Mouse (Mus musculus) induced T-regulatory cell, adult 2 months (primary cell): ENCODE data around the gene Rcn3.
"Not testable (repeated sequence)": the region's sequence is repeated elsewhere in the genome, so short reads cannot be mapped to it uniquely, and the experiment has no call there.

Source experiments
- DNase-seq: peaks from one replicate; pipeline ENCODE4 v3.0.0-alpha.2; 2012; ENCODE audit warnings: low read depth

Gene Rcn3

DNA sequence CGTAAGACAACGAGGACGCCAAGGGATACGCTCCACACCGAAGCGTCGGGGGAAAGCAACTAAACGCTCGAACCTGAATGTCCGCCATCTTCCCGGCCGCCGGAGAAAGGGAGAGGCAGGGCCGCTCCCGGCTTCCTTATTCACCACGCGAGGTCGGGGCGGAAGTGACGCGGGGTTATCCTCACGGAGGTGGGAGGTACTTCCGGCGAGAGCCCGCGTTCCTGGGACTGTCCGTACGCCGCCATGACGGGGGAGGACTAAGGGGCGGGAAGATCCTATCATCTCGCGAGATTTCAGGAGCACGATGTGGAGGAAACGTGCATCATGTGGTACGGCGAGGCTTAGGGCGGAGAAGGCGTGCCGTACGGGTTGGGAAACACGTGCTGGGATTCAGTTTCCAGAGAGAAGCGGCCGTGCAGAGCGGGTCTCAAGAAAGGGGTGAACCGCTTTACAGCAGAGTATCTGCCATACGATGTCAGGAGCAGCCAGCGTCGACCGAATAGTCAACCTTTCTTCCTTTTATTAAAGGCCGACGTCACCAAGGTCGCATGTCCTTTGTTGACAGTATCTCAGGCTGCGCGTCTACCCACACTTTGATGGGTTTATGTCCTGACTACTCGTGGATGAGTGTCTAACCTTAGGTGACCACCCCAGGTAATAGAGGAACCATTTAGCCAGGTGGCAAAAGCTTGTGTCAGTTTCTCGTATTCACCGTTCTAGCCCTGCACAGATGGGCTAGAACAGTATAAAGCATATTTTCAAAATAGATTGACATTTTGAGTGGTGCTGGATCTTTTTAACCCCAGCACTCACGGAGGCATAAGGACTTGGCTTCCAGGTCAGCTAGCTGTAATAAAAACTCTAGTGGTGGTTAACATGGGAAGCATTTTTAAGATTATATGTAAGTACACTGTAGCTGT lies 32.5 kb upstream of the Rcn3 start, which contains the start of gene Rps11:
Gene Rps11 (minus strand): TSS at position 216 of the 920 bp plus-strand sequence.
- DNase-seq = peak; percentile 100

DNA sequence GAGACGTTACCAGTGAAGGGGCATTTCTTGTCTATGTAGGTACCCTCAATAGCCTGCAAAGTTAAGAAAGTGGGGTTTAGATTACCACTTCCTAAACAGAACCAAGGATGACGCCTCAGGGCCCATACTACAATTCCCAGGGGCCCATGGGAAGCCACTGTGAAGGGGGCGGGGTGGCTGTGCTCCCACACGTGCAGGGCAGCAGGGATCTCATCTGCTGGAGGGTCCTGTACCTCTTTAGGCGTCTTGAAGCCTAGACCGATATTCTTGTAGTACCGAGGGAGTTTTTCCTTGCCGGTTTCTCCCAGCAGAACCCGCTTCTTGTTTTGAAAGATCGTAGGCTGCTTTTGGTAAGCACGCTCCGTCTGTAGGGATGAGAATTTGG lies 31.2 kb upstream of the Rcn3 start:
- peak; percentile 57 for DNase-seq

DNA sequence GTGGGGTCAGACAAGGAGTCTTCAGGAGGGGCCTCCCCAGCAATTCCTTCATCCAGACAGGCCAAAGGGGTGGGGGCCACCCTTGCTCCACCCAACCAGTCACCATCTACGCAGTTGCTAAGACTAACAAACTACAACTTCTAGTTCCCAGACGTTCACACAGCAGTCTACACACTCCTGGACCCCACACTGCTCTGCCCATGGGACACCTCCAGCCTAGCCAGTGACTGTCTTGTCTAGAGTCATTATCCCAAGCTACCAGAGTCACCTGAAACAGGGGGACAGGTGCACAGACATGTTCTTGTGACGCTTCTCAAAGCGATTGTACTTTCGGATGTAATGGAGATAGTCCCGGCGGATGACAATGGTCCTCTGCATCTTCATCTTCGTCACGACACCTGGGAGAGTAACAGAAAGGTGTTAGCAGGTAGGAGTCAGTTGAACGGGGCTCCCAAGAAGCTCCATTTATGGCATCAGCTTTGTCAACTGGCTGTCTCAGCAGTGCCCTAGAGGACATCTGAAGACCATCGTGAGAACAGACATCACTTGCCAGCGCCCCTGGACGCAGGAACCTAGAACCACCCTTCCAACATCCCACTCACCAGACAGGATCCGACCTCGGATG lies 30.7 kb upstream of the Rcn3 start:
- peak; percentile 29 for DNase-seq

DNA sequence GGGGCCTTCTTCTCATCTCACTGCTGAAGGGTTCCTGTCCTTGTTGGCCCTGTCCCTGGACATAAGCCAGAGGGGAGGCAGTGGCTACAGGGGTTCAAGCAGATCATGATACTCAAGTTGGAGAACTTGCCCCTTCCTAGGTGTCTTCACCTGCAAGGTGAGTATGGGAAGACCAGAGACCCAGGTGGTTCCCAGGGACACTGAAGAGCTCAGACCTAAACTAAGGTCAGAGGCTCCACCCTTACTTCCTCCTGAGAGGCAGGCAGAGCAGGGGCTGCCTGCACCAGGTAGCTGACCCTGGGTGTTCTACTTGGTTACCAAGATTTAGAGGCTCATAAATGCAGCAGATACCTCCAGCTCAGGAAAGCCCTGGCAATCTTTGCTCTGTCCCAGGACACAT lies 29.9 kb upstream of the Rcn3 start:
- DNase-seq = no peak

DNA sequence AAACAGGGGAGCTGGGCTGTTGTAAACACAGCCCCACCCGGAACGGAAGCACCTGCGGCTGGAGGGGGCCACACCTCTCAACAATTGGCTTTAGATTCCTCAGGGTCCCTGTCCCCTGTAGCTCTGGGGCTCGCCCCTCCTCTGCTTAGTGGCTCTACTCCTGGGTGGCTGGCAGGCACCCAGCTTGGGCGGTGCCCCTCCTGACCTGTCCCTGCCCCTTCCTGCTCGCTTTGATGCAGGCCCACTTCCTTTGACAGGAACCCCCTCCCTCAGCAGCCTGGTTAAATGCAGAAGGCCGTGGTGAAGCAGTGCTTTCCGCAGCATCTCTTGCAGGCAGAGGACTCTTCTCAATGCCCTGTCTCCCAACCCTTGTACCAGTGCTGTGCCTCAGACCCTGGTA lies 29.4 kb upstream of the Rcn3 start:
- peak; percentile 87 for DNase-seq

DNA sequence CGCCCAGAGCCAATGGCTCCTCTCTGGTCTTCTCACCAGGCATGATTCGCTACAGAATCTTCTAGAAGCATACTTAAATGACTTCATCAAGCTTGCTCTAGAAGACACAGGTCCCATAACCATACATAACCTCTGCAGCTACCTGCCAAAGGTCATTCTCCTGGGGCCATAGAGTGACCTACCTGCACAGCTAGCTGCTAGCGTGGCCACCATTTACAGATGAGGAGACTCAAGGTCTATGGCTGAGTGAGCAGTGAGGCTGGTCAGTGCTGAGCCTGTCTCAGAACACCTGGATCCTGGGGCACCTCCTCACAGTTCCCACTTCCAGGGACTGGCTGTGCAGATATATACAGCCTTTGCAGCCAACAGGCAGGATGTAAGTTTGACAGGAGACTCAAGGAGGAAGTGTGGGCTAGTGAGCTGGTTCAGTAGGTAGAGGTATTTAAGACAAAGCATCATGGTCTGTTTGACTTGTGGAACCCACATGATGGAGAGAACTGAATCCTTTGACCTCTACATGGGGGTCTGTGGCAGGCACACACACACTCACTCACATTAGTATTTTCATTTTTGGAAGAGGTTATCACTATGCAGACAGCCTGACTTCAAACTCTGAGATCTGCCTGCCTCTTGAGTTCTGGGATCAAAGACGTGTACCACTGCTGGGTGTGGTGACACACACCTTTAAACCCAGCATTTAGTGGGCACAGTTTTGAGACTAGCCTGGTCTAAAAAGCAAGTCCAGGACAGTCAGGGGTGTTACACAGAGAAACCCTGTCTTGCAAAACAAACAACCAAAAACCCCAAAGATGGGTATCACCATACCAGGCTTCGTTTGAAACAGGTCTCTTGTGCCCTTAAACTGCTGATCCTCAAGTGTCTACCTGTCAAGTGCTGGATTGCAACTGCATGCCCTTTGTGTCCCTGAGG lies 28.0 kb upstream of the Rcn3 start:
- peak; percentile 59 for DNase-seq

DNA sequence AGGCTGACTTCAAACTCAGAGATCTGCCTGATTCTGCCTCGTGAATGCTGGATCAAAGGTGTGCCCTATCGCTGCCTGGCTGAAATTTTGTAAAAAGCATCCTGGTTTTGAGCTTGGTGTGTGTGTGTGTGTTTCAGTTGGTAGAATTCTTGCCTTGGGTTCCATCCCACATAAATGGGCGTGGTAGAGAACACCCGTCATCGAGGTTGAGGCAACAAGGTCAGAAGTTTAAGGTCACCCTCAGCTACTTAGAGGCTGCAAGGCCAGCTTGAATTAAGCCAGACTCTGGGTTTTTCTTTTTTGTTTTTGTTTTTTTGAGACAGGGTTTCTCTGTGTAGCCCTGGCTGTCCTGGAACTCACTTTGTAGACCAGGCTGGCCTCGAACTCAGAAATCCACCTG lies 26.3 kb upstream of the Rcn3 start:
- DNase-seq = no peak

DNA sequence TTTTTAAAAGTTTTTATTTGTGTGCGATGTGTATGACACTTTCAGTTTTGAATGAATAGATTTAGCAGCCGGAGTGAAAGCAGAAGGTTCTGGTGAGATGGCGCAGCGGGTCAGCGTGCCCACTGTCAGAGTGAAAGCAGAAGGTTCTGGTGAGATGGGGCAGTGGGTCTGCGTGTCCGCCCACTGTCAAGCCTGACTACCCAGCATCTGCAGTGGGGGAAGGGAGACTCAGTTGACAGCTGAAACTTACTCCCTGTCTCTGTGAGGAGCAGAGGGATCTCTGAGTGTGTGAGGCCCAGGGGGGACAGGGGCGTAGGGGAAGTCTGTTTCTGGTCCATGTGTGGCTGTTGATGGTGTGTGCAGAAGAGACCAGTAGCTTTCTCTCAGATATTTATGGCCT lies 25.5 kb upstream of the Rcn3 start:
- no peak for DNase-seq

DNA sequence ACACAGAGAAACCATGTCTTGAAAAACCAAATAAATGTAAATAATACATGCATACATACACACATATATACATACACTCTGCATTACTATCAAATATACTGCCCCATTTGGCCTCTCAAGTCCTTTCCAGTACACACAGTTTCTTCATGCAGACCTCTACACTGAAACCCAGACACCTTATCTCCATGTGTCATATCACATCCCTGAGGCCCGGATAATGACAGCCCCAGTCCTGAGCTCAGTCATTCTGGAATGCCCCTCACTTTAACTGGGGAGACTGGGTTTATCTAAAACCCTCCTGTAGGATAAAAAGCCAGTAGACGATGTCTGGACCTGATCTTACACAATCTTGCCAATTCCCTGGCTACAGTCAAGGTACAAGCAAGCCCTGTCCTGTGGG lies 21.5 kb upstream of the Rcn3 start:
- DNase-seq = no peak

DNA sequence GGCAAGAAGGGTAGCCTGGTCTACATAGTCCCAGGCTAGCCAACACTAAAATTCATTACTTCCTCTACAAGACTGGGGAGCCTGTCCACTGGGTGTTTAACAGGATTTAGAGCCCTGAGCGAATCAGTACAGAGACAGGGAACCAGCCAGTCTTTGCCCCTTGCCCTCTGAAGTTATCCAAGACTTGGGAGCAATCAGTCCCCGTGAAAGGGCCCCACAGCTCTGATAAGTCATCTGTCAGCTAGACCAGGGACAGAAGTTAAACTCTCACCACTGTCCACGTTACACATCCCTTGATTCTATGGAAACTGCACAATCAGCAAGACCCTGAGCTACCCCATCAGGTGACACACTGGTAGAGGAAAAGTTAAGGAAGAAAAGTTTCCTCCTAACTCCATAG lies 20.5 kb upstream of the Rcn3 start:
- DNase-seq = no peak

DNA sequence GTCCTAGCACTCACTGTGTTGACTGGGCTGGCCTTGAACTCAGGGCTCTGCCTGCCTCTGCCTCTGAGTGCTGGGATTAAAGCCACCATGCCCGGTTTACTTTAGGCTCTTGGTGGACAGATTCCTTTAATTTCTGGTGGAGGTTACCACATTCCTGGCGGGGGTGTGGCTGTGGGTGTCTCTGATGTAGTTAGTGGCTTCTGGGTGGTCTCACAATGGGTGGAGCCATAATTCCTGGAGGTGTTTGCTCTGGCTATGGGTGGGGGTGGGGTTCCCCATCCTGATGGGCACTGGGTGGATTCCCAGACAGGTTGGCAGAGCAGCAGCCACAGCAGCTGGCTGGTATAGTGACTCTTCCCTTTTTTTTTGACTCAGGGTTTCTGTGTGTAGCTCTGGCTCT lies 19.9 kb upstream of the Rcn3 start:
- DNase-seq = no peak

DNA sequence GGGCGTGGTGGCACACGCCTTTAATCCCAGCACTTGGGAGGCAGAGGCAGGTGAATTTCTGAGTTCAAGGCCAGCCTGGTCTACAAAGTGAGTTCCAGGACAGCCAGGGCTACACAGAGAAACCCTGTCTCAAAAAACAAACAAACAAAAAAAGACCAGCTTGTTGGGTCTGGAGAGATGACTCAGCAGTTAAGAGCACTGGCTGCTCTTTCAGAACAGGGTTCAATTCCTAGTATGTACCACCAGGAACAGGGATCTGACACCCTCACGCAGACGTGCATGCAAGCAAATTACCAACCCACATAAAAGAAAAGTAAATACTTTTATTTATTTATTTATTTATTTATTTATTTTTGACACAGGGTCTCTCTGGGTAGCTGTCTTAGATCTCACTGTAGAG lies 18.1 kb upstream of the Rcn3 start:
- not testable (repeated sequence) for DNase-seq

DNA sequence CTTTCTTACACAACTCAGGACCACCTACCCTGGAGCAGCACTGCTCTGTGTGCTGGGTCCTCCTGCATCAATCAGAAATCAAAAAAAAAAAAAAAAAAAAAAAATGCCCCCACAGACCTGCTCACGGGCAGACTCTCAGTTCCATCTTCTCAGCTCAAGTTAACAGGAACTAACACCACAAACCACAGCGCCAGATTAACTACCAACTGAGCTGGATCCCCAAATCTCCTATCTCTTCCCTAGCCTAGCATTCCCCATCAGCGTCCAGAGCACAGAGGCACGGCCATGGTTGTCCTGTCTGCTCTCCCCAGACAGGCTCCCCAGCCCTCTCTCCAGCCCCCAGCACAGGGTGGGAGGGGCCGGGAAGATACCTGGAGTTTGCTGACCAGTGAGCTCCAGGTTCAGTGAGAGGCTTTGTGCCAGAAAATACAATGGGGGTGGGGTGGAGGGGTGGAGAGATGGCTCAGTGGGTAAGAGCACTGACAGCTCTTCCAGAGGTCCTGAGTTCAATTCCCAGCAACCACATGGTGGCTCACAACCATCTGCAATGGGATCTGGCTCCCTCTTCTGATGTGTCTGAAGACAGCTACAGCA lies 15.1 kb upstream of the Rcn3 start:
- no peak for DNase-seq

DNA sequence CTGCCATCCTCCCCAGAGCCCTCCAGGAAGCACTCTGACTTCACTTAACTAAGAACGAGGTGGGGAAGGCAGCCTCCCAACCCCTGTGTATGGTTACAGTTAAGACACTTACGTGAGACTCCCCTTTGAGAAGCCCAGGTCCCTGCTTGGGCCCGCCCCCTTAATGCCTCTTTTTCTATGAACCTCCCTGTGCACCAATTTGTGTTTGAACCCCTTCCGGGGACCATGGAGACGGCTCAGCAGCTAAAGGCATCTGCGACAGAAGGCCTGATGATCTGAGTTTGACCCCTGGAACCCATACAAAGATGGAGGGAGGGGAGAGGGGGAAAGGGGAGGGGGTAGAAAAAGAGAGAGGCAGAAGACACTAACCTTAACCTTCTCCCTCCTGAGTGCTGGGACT lies 14.4 kb upstream of the Rcn3 start:
- no peak for DNase-seq

DNA sequence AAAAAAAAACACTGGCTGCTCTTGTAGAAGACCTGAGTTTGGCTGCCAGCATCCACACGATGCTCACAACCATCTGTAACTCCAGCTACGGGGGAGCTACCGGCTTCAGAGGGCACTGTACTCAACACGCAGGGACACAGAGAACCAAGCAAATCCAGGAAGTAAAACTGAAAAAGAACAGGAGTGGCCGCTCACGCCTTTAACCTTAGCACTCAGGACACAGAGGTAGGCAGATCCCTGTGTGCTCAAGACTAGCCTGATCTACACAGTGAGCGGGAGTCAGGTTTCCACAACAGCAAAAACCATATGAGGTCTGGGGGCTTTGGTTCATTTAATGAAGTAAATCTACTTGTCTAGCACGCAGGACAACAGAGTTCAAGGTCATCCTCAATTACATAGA lies 13.5 kb upstream of the Rcn3 start:
- no peak for DNase-seq

DNA sequence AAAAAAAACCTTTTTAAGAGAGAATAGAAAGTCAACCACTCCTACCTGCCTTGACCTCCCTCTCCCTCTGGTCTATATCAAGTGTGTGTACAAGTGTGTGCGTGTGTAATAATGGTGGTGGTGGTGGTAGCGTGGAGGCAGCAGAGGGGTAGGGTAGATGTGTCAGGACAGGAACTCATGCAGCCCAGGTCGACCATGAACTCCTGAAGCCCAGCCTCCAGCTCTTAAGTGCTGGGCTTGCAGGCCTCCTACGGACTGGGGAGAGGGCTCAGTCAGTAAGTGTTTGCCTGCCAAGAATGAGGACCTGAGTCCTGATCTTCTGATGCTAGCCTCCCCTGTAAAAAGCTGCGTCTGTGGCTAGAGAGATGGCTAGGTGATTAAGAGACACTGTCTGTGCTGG lies 12.9 kb upstream of the Rcn3 start:
- no peak for DNase-seq

DNA sequence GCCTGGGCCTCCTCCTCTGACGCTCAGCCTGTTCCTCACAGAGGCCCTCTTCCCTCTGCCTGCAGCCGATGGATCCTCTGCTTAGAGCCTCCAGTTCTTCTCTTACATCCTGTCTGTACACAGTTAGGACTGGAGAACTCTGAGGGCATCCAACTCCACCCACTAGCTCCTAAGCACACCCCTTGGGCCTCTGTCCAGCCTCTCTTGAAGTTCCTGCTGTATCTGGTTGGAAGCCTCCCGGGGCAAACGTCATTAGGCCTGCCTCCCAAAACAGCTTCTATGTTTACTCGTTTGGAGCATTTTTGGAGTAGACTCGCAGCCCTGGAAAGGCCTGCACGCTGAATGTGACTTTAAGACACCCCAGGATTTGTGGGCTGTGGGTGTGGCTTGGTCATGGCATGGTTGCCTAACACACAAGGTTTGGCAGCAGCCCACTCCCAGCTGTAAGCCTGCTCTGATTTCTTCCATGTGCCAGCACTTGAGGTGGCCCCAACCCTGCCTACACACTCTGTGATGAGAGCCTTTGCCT lies 11.7 kb upstream of the Rcn3 start, which contains the start of gene Fcgrt:
Gene Fcgrt (minus strand): TSS at position 200 of the 529 bp plus-strand sequence.
- DNase-seq = no peak

DNA sequence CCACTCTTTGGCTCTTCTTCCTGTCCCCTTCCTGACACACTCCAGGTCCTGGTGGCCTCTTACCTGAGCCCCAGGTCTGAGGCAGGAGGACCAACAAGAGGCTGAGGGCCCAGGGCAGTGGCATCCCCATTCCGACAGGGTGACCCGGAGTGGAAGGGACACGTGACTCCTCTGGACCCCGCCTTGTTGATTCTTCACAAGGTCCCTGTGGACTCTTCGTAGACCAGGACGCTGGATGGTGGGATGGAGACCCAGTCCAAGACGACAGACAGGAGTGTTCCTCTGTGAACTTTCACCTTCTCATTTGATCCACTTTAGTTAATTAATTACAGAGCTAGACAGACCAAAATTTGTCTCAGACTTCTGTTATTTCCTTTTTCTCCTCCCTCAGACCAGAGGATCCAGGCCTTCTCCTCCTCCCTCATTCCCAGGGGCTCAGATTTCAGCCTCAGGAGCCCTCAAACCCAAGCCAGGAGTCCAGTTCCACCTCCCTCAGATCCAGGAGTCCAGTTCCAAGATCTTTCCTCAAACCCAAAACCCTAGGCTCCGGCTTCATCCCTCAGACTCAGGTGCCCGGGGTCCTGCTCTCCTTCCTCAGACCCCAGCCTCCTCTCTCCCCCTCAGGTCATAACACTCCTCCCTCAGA lies 11.0 kb upstream of the Rcn3 start:
- DNase-seq = no peak

DNA sequence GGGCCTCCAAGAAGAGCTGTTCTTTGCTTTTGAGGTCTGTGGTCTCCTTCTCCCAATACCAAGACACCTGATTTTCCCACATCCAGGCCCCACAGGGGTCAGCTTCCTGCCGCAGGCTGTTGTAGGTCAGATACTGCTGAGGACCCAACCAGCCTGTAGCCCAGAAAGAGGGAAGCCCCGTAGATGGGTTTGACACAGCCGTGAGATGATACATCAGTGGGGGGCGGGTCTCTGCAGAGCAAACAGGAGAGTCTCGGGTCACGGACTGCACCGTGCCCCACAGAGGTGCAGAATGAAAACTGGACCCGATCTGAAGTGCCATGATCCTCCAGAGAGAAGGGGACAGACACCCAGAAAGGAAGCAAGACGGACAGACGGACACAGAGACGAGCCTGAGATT lies 10.4 kb upstream of the Rcn3 start:
- no peak for DNase-seq

DNA sequence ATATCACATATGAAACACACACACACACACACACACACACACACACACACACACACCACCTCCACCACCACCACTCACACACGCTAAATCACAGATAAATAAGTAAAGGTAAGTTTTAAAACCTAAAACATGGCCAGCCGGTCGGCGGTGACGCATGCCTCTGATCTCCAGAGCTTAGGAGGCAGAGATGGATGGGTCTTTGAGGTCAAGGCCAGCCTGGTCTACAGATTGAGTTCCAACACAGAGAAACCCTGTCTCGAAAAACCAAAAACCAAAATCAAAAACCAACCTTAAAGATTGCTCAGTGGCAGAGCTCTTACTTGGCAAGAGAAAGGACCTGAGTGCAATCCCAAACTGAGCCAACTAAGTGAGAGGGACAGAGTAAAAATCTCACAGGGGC lies 8.0 kb upstream of the Rcn3 start:
- no peak for DNase-seq

DNA sequence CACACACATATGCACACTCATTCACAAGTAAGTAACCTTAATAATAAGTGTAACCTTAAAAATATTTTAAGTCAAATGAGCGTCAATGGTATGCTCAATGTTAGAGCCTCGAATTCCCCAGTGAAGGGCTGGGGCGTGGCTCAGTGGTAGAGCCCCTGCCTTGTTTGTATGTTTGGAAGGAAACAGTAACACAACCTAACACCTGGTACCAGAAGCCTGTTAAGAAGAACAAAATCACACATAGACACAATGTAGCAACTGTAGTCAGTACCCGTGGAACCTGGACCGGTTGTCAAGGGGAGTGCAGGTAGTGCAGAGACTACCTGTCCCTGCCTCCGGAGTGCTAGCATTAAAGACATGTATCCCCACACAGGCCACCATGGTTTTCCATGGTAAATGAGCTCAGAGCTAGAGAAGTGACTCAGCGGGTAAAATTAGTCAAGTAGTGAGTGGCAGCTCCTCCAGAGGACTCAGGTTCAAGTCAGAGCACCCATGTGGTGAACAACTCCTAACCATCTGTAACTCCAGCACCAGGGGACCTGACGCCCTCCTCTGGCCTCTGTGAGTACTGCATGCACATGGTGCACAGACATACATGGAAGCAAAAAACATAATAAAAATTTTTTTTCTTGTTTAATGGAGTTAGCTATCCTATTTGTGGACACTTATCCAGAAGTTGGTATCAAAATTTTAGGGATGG lies 6.7 kb upstream of the Rcn3 start:
- peak; percentile 62 for DNase-seq
